Mouse (Mus musculus) kidney, adult 2 months (tissue): ENCODE results near the gene Etv5.

Source experiments
- CTCF ChIP-seq: fragments of 200-500 bp; conservative IDR thresholded peaks from 2 replicates; pipeline ENCODE4 v1.5.1; 2011; ENCODE audit warnings: low read depth, mild to moderate bottlenecking, control low read depth, low read length, moderate library complexity, mixed read lengths; ENCODE audit not compliant: insufficient read depth, insufficient read length
- POLR2A ChIP-seq: fragments of 200-500 bp; IDR thresholded peaks from one replicate; pipeline ENCODE4 v1.6.1; 2011; ENCODE audit warnings: low read depth, low read length, control low read depth

DNA sequence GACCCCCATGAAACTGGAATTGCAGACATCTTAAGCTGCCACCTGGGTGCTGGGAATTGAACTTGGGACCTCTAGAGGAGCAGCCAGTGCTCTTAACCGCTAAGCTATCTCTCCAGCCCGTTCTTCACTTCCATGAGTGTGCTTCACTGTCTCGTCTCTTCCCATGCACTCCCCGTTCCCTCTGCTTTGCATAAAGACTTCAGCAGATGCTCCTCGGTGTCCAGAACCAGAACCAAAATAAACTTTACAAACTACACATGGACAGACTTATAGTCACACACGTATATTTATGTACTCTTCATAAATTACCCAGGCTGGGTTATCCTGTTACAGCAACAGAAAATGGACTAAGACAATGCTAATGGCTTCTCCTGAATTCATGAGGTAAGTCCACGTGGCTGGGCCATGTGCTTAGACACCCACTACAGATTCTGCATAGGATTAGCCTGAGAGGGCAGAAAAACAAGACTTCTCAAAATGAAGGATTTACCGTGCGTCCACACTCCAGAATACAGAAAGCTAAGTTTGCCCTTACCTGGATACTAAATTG is 25.2 kb downstream of the Etv5 start:
- TF ChIP-seq CTCF (no peak), POLR2A (no peak)
